Mouse (Mus musculus) E14TG2a.4 (cell line): ENCODE data around the gene Gm10643.

ENCODE experiments used
- CTCF ChIP-seq: conservative IDR thresholded peaks from 2 replicates; pipeline ENCODE4 v1.5.1; 2014; ENCODE audit warnings: low read length
- NANOG ChIP-seq: IDR thresholded peaks from 2 replicates; pipeline ENCODE4 v1.6.1; 2014; ENCODE audit warnings: borderline replicate concordance, low read length, mixed read lengths
- POU5F1 ChIP-seq: IDR thresholded peaks from 2 replicates; pipeline ENCODE4 v1.6.1; 2014; ENCODE audit warnings: low read length, borderline replicate concordance

GRCm38 (mm10) chr8:84044900-84045299, 20.0 kb downstream of the Gm10643 start, which contains the start of gene Rln3:
- TF ChIP-seq CTCF, result no peak
- TF ChIP-seq NANOG, result no peak
- no peak for TF ChIP-seq POU5F1
